Mouse (Mus musculus) heart, postnatal 14 days (tissue): ENCODE measurements around the gene Noct. TPM values are rescaled to one million over a fixed set of nuclear protein-coding genes. Genes with fewer than 3 reads are reported as not detected.

Experiments used
- DNase-seq, 2 experiments: peaks; one replicate each; pipeline ENCODE4 v3.0.0; 2021 to 2022
- intact Hi-C: fragments of 180-260 bp; cut with DNase I; formaldehyde crosslinking; loops from one replicate; pipeline ENCODE4 v1.15.1; 2025
- microRNA-seq, 2 experiments: library from miRNA; unstranded; fragments of <30 nt; microRNA quantifications; one replicate each; pipeline ENCODE4 v1.2.0; 2021 to 2022
- total RNA-seq, 2 experiments: library from RNA; stranded (reverse); gene quantifications; 2 replicates each; pipeline ENCODE4 v1.2.3; 2021

The Noct gene
- total RNA-seq, 2 experiments from 2014 or later, result 53.9 to 68.6 TPM

GRCm38 (mm10) chr3:51262942-51263341, 38.7 kb downstream of the Noct start:
- no peak for DNase-seq
- intact Hi-C loops, result no loop called here

- intact Hi-C loops, result no loop called here
- DNase-seq, result no peak
These were observed 44.2 kb downstream of the Noct start for GRCm38 (mm10) chr3:51268434-51268833.

GRCm38 (mm10) chr3:51270069-51270817, 46.0 kb downstream of the Noct start:
- no peak for DNase-seq
- intact Hi-C loops, result no loop called here

- peak; percentile 96 for DNase-seq
- intact Hi-C loops, result no loop called here
These were observed 51.7 kb downstream of the Noct start for GRCm38 (mm10) chr3:51275956-51276398.

- DNase-seq, result peak; percentile 65 to 75
- intact Hi-C loops, result no loop called here
These were observed 52.3 kb downstream of the Noct start for GRCm38 (mm10) chr3:51276421-51277111.

- intact Hi-C loops, result no loop called here
These were observed 53.2 kb downstream of the Noct start for GRCm38 (mm10) chr3:51277201-51278150.

GRCm38 (mm10) chr3:51278433-51278832, 54.2 kb downstream of the Noct start:
- intact Hi-C loops, result no loop called here
- DNase-seq, result no peak

More at GRCm38 (mm10) chr3:51277201-51278150, 53.2 kb downstream of the Noct start:
- peak; percentile 88 for DNase-seq

- no peak for DNase-seq
- intact Hi-C loops, result loop anchor here (5.0 kb wide), 2 partner anchors 49 to 126 kb away; partner anchors contain the start of gene Ndufc1
These were observed 57.5 kb downstream of the Noct start for GRCm38 (mm10) chr3:51281727-51282126.

- intact Hi-C loops, result loop anchor here (5.0 kb wide), 2 partner anchors 52 to 123 kb away; partner anchors contain the start of gene Ndufc1
- DNase-seq, result no peak
These were observed 60.1 kb downstream of the Noct start for GRCm38 (mm10) chr3:51284375-51284774.

- DNase-seq, result peak; percentile 83 to 89
- intact Hi-C loops, result loop anchor here (1.0 kb wide), 2 partner anchors 64 to 76 kb away; no protein-coding TSS in a partner anchor
These were observed 64.9 kb downstream of the Noct start for GRCm38 (mm10) chr3:51288880-51289821.

- intact Hi-C loops, result no loop called here
- no peak for DNase-seq
These were observed 70.0 kb downstream of the Noct start for GRCm38 (mm10) chr3:51294251-51294650.

- intact Hi-C loops, result no loop called here
These were observed 71.0 kb downstream of the Noct start for GRCm38 (mm10) chr3:51295225-51295624.

GRCm38 (mm10) chr3:51296790-51297189, 72.5 kb downstream of the Noct start:
- intact Hi-C loops, result no loop called here

More at GRCm38 (mm10) chr3:51295225-51295624, 71.0 kb downstream of the Noct start:
- no peak for DNase-seq

More at GRCm38 (mm10) chr3:51296790-51297189, 72.5 kb downstream of the Noct start:
- DNase-seq, result no peak

Small RNA genes within 50 kb of the gene (microRNA-seq; reads per million reads assigned to microRNA genes)
- 0 reads per million in 2 experiments for gene Gm24282

Other genes with a start within 250 kb of the Noct start
- 10 to 100 TPM; 72.0 to 72.9 TPM for gene Elf2, start 116.2 kb downstream of the Noct start, total RNA-seq
- under 1 TPM; 0.33 to 0.34 TPM for gene Mgarp, start 172.3 kb downstream of the Noct start, total RNA-seq
- 1,000 to 10,000 TPM; 1,427 to 1,430 TPM for gene Ndufc1, start 184.5 kb downstream of the Noct start, total RNA-seq
- 10 to 100 TPM; 44.8 to 45.0 TPM for gene Naa15, start 190.7 kb downstream of the Noct start, total RNA-seq